9 mouse cellular contexts compared by ENCODE assay signal in the genomic region with DNA sequence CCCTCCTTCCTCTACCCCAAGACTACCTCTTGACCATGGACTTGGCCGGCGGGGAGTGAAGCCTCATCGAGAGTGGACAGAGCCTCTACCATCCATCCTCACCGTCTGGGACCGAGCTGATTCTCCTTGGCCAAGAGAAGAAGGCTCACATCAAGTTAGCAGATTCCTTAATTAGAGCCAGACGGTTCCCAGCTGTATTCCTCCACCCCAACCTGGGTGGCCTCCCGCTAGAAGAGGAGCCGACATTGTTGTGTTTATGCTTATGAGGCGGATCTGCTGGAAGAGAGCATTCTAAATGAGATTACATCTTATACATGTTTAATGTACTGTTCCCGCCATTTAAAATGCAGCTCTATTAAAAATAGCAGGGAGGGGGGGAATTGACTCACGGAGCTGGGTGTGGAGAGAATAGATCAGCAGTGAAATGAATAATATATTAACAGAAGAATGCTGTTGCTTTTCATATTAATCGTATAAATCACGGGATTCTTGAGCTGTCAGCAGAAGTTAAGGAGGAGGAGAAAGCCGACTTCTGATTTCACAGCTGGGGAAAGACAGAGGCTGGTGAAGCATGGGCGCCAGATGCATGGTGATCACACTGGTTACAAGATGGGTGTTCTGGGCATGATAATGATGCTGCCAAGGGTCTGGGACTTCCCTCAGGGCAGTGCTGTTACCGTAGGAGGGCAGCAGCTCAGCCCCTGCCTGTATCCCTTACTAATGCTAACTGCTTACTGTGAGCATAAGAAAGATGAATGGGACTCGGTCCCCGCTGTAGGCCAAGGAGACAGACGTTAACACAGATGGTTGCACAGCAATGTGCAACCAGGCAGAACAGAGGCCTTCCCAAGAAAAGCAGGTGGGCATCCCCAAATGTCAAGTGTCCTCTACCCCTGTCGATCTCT. TPM values are rescaled to one million over a fixed set of nuclear protein-coding genes. Genes with fewer than 3 reads are reported as not detected.
A peak's percentile ranks its signal among the peaks of the same experiment; 100 is the strongest.
DNase-seq lines count a peak whose midpoint lies in the region; ATAC-seq lines count a peak whose summit lies in the region.
"Had no signal": no experiment of that assay in that cellular context is flagged by ENCODE, and none has a peak within 500 bp of the region (broad histone marks: within the 10 kb centered on the region; RNA-seq: fewer than 3 reads in every experiment).

No protein-coding gene starts in this region.

- WGBS in hindbrain, embryonic 16.5 days: 27% methylated on average over 20 of the region's 20 CpGs
- WGBS in neural tube, embryonic 14.5 days: 30% methylated on average over 20 of the region's 20 CpGs
- WGBS in heart, embryonic 10.5 days: 76% methylated on average over 20 of the region's 20 CpGs

- H3K9me3 ChIP-seq in hindbrain, embryonic 16.5 days (ENCODE audit: control insufficient read depth, low read length): no peaks in the 10 kb centered on the region
- H3K9me3 ChIP-seq in neural tube, embryonic 14.5 days (ENCODE audit: control insufficient read depth, low read length): no peaks in the 10 kb centered on the region
- no peaks in the 10 kb centered on the region; the same call in 1 of the 2 replicates for H3K9me3 ChIP-seq in heart, embryonic 10.5 days

- DNase-seq in kidney, postnatal 4 days: peak; percentile 11 to 13
- DNase-seq in kidney, postnatal 25 days: no peak
- DNase-seq in cerebellum, postnatal 10 days: peak; percentile 83 to 89
- DNase-seq in Muller cell, postnatal 12 days (ENCODE audit: inconsistent ontology term): no peak
- DNase-seq in heart, embryonic 10.5 days (ENCODE audit: low spot score): no peak

- no peaks in the 10 kb centered on the region for H3K27me3 ChIP-seq in hindbrain, embryonic 16.5 days (replicated peaks; ENCODE audit: control insufficient read depth, insufficient read depth, low read length)
- no peaks in the 10 kb centered on the region for H3K27me3 ChIP-seq in neural tube, embryonic 14.5 days (ENCODE audit: control insufficient read depth, insufficient read depth, low read length)
- H3K27me3 ChIP-seq in heart, embryonic 10.5 days (ENCODE audit: insufficient read depth, poor library complexity, severe bottlenecking): no peaks in the 10 kb centered on the region
- H3K27me3 ChIP-seq: megakaryocyte, embryonic 14.5 days had no signal

- H3K4me1 ChIP-seq in hindbrain, embryonic 16.5 days (ENCODE audit: control insufficient read depth, insufficient read depth, low read depth, low read length): peaks cover 15% of the 10 kb centered on the region
- H3K4me1 ChIP-seq in neural tube, embryonic 14.5 days (ENCODE audit: control insufficient read depth, insufficient read depth, low read length): peaks cover 9% of the 10 kb centered on the region; the same call in 1 of the 2 replicates
- no peaks in the 10 kb centered on the region for H3K4me1 ChIP-seq in heart, embryonic 10.5 days
- H3K4me1 ChIP-seq: megakaryocyte, embryonic 14.5 days had no signal

- H3K36me3 ChIP-seq in hindbrain, embryonic 16.5 days (ENCODE audit: control insufficient read depth, insufficient read depth, low read length): no peaks in the 10 kb centered on the region
- H3K36me3 ChIP-seq in neural tube, embryonic 14.5 days (ENCODE audit: control insufficient read depth, insufficient read depth, low read length): no peaks in the 10 kb centered on the region
- no peaks in the 10 kb centered on the region for H3K36me3 ChIP-seq in heart, embryonic 10.5 days

- no peak overlapping the region for H3K4me3 ChIP-seq in hindbrain, embryonic 16.5 days (ENCODE audit: low read length)
- H3K4me3 ChIP-seq in neural tube, embryonic 14.5 days (ENCODE audit: low read depth, low read length): no peak overlapping the region
- no peak overlapping the region for H3K4me3 ChIP-seq in heart, embryonic 10.5 days
- H3K4me3 ChIP-seq: megakaryocyte, embryonic 14.5 days had no signal

- 0 out of 2 replicates have a peak overlapping the region, but pooled peaks have one; percentile 4 for H3K4me2 ChIP-seq in hindbrain, embryonic 16.5 days (ENCODE audit: low read length)
- H3K4me2 ChIP-seq in neural tube, embryonic 14.5 days (ENCODE audit: low read depth, low read length): 0 out of 2 replicates have a peak overlapping the region, but pooled peaks have one; percentile 8

- ATAC-seq in hindbrain, embryonic 16.5 days: peak; percentile 80
- ATAC-seq in neural tube, embryonic 14.5 days (ENCODE audit: low read depth): peak; percentile 84
- no peak for ATAC-seq in CD4-positive, CD25-positive, alpha-beta regulatory T cell, adult 4 months

- H3K27ac ChIP-seq in hindbrain, embryonic 16.5 days (ENCODE audit: low read depth, low read length): peak overlapping the region; percentile 49
- peak overlapping the region; percentile 81 for H3K27ac ChIP-seq in neural tube, embryonic 14.5 days (ENCODE audit: low read depth, low read length)
- no peak overlapping the region for H3K27ac ChIP-seq in heart, embryonic 10.5 days

- H3K9ac ChIP-seq in hindbrain, embryonic 16.5 days (ENCODE audit: low read depth, low read length): no peak overlapping the region
- H3K9ac ChIP-seq in neural tube, embryonic 14.5 days (replicated peaks; ENCODE audit: low read depth, low read length): no peak overlapping the region

RNA-seq across cellular contexts. Expression of a gene that starts 57.9 kb away (rescaled TPM):
- 499 and 500 TPM in 2 replicates for polyA plus RNA-seq in hindbrain, embryonic 16.5 days (2015; fragmentation: Nextera tagmentation; extraction: Ambion mirVana)
- 310 and 384 TPM in 2 replicates for polyA plus RNA-seq in neural tube, embryonic 14.5 days (2014; fragmentation: Nextera tagmentation; extraction: Ambion mirVana)
- not detected for polyA plus RNA-seq in CD4-positive, CD25-positive, alpha-beta regulatory T cell, adult 4 months (2017; shearing (Covaris generic))
- 1.9 and 2.4 TPM in 2 replicates for polyA plus RNA-seq in heart, embryonic 10.5 days (2016; fragmentation: Nextera tagmentation; extraction: Ambion mirVana)

Comparison
In these comparisons a context has a peak if more than half of its experiments do, and no peak if none do; other contexts are left out.
1. DNase-seq: peak in kidney, postnatal 4 days (2 of 2) and cerebellum, postnatal 10 days (2 of 2); none in kidney, postnatal 25 days (0 of 2), Muller cell, postnatal 12 days (single experiment) and heart, embryonic 10.5 days (single experiment).
2. RNA of a gene that starts 57.9 kb away (polyA plus RNA-seq): 499 to 500 TPM in hindbrain, embryonic 16.5 days and 310 to 384 TPM in neural tube, embryonic 14.5 days; 1.9 to 2.4 TPM in heart, embryonic 10.5 days and not detected in CD4-positive, CD25-positive, alpha-beta regulatory T cell, adult 4 months; every median in the first group is over 10 times any median in the second.